Comparison of ENCODE assay signal across 9 mouse cellular contexts in genomic region chr12:100908298-100909034, GRCm38 (mm10). TPM values are rescaled to one million over a fixed set of nuclear protein-coding genes. Genes with fewer than 3 reads are reported as not detected.
DNase-seq lines count a peak whose midpoint lies in the region; ATAC-seq lines count a peak whose summit lies in the region.
"Had no signal": no experiment of that assay in that cellular context is flagged by ENCODE, and none has a peak within 500 bp of the region (broad histone marks: within the 10 kb centered on the region; RNA-seq: fewer than 3 reads in every experiment).

No protein-coding gene starts in this region.

- peak overlapping the region; percentile 69 for H3K9ac ChIP-seq in heart, embryonic 16.5 days (ENCODE audit: low read length)
- peak overlapping the region; percentile 57 for H3K9ac ChIP-seq in hindbrain, embryonic 15.5 days
- peak overlapping the region; percentile 60 for H3K9ac ChIP-seq in midbrain, embryonic 15.5 days

- no peaks in the 10 kb centered on the region for H3K9me3 ChIP-seq in heart, embryonic 16.5 days (replicated peaks; ENCODE audit: control insufficient read depth, low read length)
- H3K9me3 ChIP-seq in hindbrain, embryonic 15.5 days: no peaks in the 10 kb centered on the region
- no peaks in the 10 kb centered on the region for H3K9me3 ChIP-seq in midbrain, embryonic 15.5 days

- no peak overlapping the region for H3K27ac ChIP-seq in heart, embryonic 16.5 days (ENCODE audit: low read length)
- no peak overlapping the region for H3K27ac ChIP-seq in hindbrain, embryonic 15.5 days (replicated peaks)
- no peak overlapping the region for H3K27ac ChIP-seq in midbrain, embryonic 15.5 days

- WGBS in heart, embryonic 16.5 days: 31% methylated on average over 10 of the region's 10 CpGs
- 23% methylated on average over 10 of the region's 10 CpGs for WGBS in hindbrain, embryonic 15.5 days
- 22% methylated on average over 10 of the region's 10 CpGs for WGBS in midbrain, embryonic 15.5 days

- peak overlapping the region; percentile 73 for H3K4me2 ChIP-seq in heart, embryonic 16.5 days (ENCODE audit: low read depth, low read length)
- peak overlapping the region; percentile 97 for H3K4me2 ChIP-seq in hindbrain, embryonic 15.5 days
- H3K4me2 ChIP-seq in midbrain, embryonic 15.5 days: peak overlapping the region; percentile 98

- peaks cover 6% of the 10 kb centered on the region; the same call in 1 of the 2 replicates for H3K4me1 ChIP-seq in heart, embryonic 16.5 days (ENCODE audit: control insufficient read depth, insufficient read depth, low read length)
- peaks cover 12% of the 10 kb centered on the region for H3K4me1 ChIP-seq in hindbrain, embryonic 15.5 days (replicated peaks)
- H3K4me1 ChIP-seq in midbrain, embryonic 15.5 days: peaks cover 14% of the 10 kb centered on the region

- H3K4me3 ChIP-seq in heart, embryonic 16.5 days (ENCODE audit: low read length): peak overlapping the region; percentile 61
- H3K4me3 ChIP-seq in hindbrain, embryonic 15.5 days: peak overlapping the region; percentile 53
- peak overlapping the region; percentile 56 for H3K4me3 ChIP-seq in midbrain, embryonic 15.5 days

- no peaks in the 10 kb centered on the region; the same call in 1 of the 2 replicates for H3K27me3 ChIP-seq in heart, embryonic 16.5 days (ENCODE audit: control insufficient read depth, insufficient read depth, low read length)
- H3K27me3 ChIP-seq in hindbrain, embryonic 15.5 days: peaks cover 9% of the 10 kb centered on the region; the same call in 1 of the 2 replicates
- 0 out of 2 replicates have a peak, but pooled peaks cover 3% of the 10 kb centered on the region for H3K27me3 ChIP-seq in midbrain, embryonic 15.5 days (replicated peaks)
- H3K27me3 ChIP-seq: Patski had no signal

- no peak for ATAC-seq in heart, embryonic 16.5 days (replicated peaks; ENCODE audit: extremely low read depth, insufficient read depth, low FRiP score)
- ATAC-seq in hindbrain, embryonic 15.5 days (ENCODE audit: low FRiP score, low read depth): peak; percentile 33; the same call in 1 of the 2 replicates
- ATAC-seq in midbrain, embryonic 15.5 days (replicated peaks): peak; percentile 53
- ATAC-seq: Patski had no signal

- no peaks in the 10 kb centered on the region for H3K36me3 ChIP-seq in heart, embryonic 16.5 days (ENCODE audit: control insufficient read depth, insufficient read depth)
- no peaks in the 10 kb centered on the region for H3K36me3 ChIP-seq in hindbrain, embryonic 15.5 days
- H3K36me3 ChIP-seq in midbrain, embryonic 15.5 days (replicated peaks): no peaks in the 10 kb centered on the region

- no peak for DNase-seq in heart, adult 18-20 months
- peak; percentile 70 for DNase-seq in cerebellum, adult 9-11 months
- DNase-seq in gastrocnemius, adult 18-20 months (ENCODE audit: low spot score): no peak
- no peak for DNase-seq in adrenal gland, postnatal 14 days
- no peak for DNase-seq in layer of hippocampus, postnatal 36 days

RNA-seq across cellular contexts. Expression of gene Gpr68, which starts 0.5 kb away (rescaled TPM):
- polyA plus RNA-seq in heart, embryonic 16.5 days (2015; fragmentation: Nextera tagmentation; extraction: Ambion mirVana): 8.1 and 8.7 TPM in 2 replicates
- 1 to 10 TPM in 1 of 2 experiments, under 1 TPM in 1; 0.45 to 1.5 TPM for total RNA-seq in heart, adult 18-20 months (2021)
- polyA plus RNA-seq in hindbrain, embryonic 15.5 days (2015; fragmentation: Nextera tagmentation; extraction: Ambion mirVana): 6.1 and 6.3 TPM in 2 replicates
- 6.1 and 6.7 TPM in 2 replicates for polyA plus RNA-seq in midbrain, embryonic 15.5 days (2015; fragmentation: Nextera tagmentation; extraction: Ambion mirVana)
- under 1 TPM in 1 of 2 experiments, not detected in 1; 0.26 TPM for total RNA-seq in gastrocnemius, adult 18-20 months (2021)
- 0.85 and 3.1 TPM in 2 replicates for total RNA-seq in adrenal gland, postnatal 14 days (2021)
- total RNA-seq in layer of hippocampus, postnatal 36 days (2021): 10 to 100 TPM; 22.7 to 24.7 TPM
